Mouse (Mus musculus) erythroblast, embryonic 14.5 days (primary cell): Measurements from ENCODE around the gene Nim1k. TPM values are rescaled to one million over a fixed set of nuclear protein-coding genes. Genes with fewer than 3 reads are reported as not detected.

Experiments
- H3K27me3 ChIP-seq: 2 replicates; pipeline ENCODE4 v1.6.1; 2012; ENCODE audit warnings: inconsistent platforms; ENCODE audit not compliant: control insufficient read depth
- H3K36me3 ChIP-seq: 2 replicates; pipeline ENCODE4 v1.6.1; 2012; ENCODE audit warnings: mild to moderate bottlenecking, inconsistent platforms; ENCODE audit not compliant: control insufficient read depth
- H3K4me1 ChIP-seq: 2 replicates; pipeline ENCODE4 v1.6.1; 2012; ENCODE audit warnings: inconsistent platforms; ENCODE audit not compliant: control insufficient read depth
- H3K4me3 ChIP-seq: replicated peaks from 2 replicates; pipeline ENCODE3; 2012; ENCODE audit warnings: moderate library complexity, mild to moderate bottlenecking, inconsistent platforms
- H3K9me3 ChIP-seq: 2 replicates; pipeline ENCODE4 v1.6.1; 2012; ENCODE audit warnings: low read length, inconsistent platforms, mixed read lengths; ENCODE audit not compliant: control insufficient read depth
- GATA1 ChIP-seq: IDR thresholded peaks from 2 replicates; pipeline ENCODE4 v1.6.1; 2012; ENCODE audit warnings: low read length, inconsistent platforms, mixed read lengths
- TAL1 ChIP-seq: IDR thresholded peaks from 3 replicates; pipeline ENCODE4 v1.6.1; 2012; ENCODE audit warnings: low read length, inconsistent platforms, mixed read lengths
- polyA plus RNA-seq: library from polyadenylated mRNA; stranded (reverse); fragments of >175 nt; gene quantifications from 2 replicates; pipeline ENCODE4 v1.2.3, GENCODE M21; 2012

The Nim1k gene
- polyA plus RNA-seq, result 0.01 TPM in 1 of 2 replicates, not detected in the other

- peak within 1 kb of the TSS; percentile 32 for H3K4me3 ChIP-seq
- no peaks in the 10 kb centered on the region for H3K9me3 ChIP-seq
- peaks cover 1% of the 10 kb centered on the region for H3K36me3 ChIP-seq
- peaks cover 29% of the 10 kb centered on the region for H3K27me3 ChIP-seq
- peaks cover 3% of the 10 kb centered on the region for H3K4me1 ChIP-seq
- TF ChIP-seq GATA1 (no peak), TAL1 (no peak)
Measured at GRCm38 (mm10) chr13:119755681-119756471, at the start of gene Nim1k. TSS of gene Nim1k (minus strand) at chr13:119755882.

GRCm38 (mm10) chr13:119797656-119798055, 42.0 kb upstream of the Nim1k start:
- TF ChIP-seq GATA1, result no peak
- no peak for TF ChIP-seq TAL1
- Histone ChIP-seq H3K4me3 (no peak overlapping the region), H3K4me1 (peaks cover 2% of the 10 kb centered on the region; the same call in 1 of the 2 replicates), H3K36me3 (no peaks in the 10 kb centered on the region), H3K9me3 (peaks cover 2% of the 10 kb centered on the region; the same call in 1 of the 2 replicates), H3K27me3 (no peaks in the 10 kb centered on the region)

DNA sequence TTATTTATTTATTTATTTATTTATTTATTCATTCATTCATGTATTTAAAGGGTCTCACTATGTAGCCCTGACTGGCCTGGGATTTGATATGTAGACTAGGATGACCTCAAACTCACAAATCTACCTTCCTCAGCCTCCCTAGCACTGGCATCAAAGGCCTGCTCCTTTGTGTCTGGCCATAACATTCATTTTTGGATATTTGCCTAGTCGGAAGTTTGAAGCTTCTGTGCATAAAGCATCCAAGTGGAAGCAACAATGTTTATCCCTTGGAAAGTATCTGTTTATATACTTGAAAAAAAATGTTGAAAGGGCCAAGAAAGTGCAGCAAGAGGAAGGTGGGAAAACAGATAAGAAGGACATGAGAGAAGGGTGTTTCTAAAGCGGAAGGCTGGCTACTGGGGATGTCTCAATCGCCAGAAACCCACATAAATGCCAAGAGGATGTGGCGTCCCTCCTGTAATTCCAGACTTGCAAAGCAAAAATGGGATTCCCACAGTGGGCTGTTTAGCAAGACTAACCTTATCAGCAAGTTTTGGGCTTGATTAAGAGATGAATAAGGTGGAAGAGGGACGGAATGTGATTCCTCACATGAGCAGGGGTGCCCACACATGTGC, 37.2 kb upstream of the Nim1k start:
- TF ChIP-seq GATA1 (no peak), TAL1 (no peak)
- Histone ChIP-seq H3K9me3 (no peaks in the 10 kb centered on the region), H3K4me1 (peaks cover 30% of the 10 kb centered on the region), H3K27me3 (no peaks in the 10 kb centered on the region), H3K4me3 (no peak overlapping the region), H3K36me3 (peaks cover 14% of the 10 kb centered on the region)

- no peaks in the 10 kb centered on the region for H3K27me3 ChIP-seq
- peak overlapping the region; percentile 96 for H3K4me3 ChIP-seq
- TF ChIP-seq TAL1 (no peak), GATA1 (no peak)
- H3K4me1 ChIP-seq, result peaks cover 32% of the 10 kb centered on the region
- peaks cover 23% of the 10 kb centered on the region for H3K36me3 ChIP-seq
- no peaks in the 10 kb centered on the region for H3K9me3 ChIP-seq
Measured at GRCm38 (mm10) chr13:119791580-119792135, 36.0 kb upstream of the Nim1k start.

- Histone ChIP-seq H3K9me3 (no peaks in the 10 kb centered on the region), H3K27me3 (no peaks in the 10 kb centered on the region), H3K36me3 (peaks cover 29% of the 10 kb centered on the region), H3K4me3 (peak within 1 kb of the TSS; percentile 96), H3K4me1 (peaks cover 33% of the 10 kb centered on the region)
- no peak for TF ChIP-seq TAL1
- no peak for TF ChIP-seq GATA1
Measured at GRCm38 (mm10) chr13:119790761-119791579, 35.3 kb upstream of the Nim1k start, which contains the start of gene Zfp131. TSS of gene Zfp131 (minus strand) at chr13:119790889.

DNA sequence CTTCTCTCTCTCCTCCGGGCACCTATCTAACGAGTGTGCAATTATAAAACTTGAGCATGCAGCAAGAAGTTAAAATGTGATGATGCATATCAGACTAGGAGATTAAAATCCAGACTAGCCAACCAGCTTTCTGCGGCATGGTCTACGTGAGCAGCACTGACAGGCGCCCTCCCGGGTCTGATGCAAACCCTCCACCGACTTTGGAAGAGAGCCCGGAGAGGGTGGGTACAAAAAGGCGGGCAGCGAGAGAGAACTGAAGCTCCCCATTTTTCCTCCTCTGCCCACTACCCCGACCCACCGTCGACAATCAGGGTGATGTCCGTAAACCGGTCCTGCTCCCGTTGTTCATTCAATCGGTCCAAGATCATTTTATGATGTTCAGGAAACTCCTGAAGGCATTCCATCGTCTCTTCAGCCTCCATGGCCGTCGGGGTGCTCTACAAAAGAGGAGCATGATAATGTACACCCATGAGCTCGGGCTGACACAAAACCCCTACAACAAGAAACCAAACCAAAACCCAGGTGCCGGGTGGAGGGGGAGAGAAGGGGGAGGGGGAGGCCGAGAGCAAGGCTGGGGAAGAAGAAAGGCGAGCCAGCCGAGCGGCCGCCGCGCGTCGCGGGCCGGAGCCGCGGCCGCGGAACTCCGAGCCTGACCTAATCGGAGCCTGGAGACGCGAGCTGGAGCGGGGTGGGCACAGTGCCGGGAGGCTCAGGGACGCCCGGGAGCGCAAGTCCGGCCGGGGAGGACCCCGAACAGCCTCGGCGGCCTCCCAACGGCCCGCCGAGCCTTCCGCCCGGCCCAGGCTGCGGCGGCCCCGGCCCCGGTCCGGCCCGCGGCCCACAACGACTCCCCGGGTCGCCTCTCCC, 34.4 kb upstream of the Nim1k start:
- Histone ChIP-seq H3K27me3 (no peaks in the 10 kb centered on the region), H3K9me3 (no peaks in the 10 kb centered on the region), H3K4me1 (peaks cover 33% of the 10 kb centered on the region), H3K4me3 (peak overlapping the region; percentile 96), H3K36me3 (peaks cover 37% of the 10 kb centered on the region)
- TF ChIP-seq TAL1 (no peak), GATA1 (no peak)

DNA sequence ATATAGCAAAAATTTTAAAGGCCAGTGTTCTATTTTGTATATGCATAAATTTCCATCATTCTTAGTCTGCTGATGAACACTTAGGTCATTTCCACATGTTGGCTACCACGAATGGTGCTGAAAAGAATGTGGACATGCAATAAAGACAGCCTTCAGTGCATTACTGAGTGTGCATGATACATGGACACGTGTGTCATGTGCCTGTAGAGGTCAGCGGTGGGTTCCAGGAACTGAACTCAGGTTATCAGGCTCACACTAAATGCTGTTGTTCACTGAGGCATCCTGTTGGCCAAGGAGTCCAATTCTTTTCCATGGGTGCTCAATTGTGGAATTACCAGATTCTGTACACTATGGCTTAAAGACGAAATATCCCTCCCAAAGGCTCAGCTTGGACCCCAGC, 27.9 kb upstream of the Nim1k start:
- H3K4me1 ChIP-seq, result peaks cover 6% of the 10 kb centered on the region
- H3K27me3 ChIP-seq, result no peaks in the 10 kb centered on the region
- TF ChIP-seq TAL1, result no peak
- no peak for TF ChIP-seq GATA1
- H3K9me3 ChIP-seq, result no peaks in the 10 kb centered on the region
- H3K4me3 ChIP-seq, result no peak overlapping the region
- H3K36me3 ChIP-seq, result peaks cover 91% of the 10 kb centered on the region

- Histone ChIP-seq H3K27me3 (no peaks in the 10 kb centered on the region), H3K9me3 (no peaks in the 10 kb centered on the region), H3K4me3 (no peak overlapping the region), H3K36me3 (peaks cover 91% of the 10 kb centered on the region), H3K4me1 (no peaks in the 10 kb centered on the region)
- TF ChIP-seq GATA1 (no peak), TAL1 (no peak)
Measured at GRCm38 (mm10) chr13:119768541-119768940, 12.9 kb upstream of the Nim1k start.
